Mouse (Mus musculus): ENCODE measurements at regions not wholly inside any gene's neighbourhood (a gene's known extent, or its start where the extent isn't known, plus 50 kb on each side); places are given as distances from the start of the nearest gene placed in this dataset.

DNA sequence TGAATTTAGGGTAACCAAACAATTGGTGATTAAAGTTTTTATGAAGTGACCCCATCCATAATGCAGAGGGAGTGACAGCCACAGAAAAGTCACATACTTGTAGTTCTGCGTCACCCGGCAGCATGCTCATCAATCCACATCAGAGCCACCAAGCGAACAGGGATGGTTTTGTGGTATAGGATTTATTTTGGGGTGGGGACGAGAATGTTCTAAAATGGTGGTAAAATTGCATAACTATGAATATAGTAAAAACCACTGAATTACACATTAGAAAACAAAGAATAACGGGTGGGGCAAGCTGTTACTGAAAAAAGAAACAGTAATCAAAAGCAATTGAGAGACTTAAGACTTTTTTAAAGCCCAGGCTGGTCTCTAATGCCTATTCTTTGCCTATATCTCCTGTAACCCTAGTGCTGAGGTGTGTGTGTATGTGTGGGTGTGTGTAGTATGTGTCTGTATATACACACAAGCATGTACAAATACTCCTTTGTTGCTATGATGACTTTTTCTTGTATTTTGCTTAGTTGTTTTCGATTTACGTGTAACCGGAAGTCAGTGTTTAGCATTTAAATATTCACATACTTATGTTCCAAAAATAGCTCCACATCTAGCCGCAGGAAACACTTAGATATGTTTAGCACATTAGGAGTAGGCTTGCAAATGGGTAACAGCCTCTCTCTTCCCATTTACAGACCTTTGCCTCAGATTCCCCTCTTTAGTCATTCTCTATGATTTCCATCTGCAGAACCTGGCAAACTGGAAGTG is 57.4 kb upstream of the Jak2 start:
- no peak for DNase-seq

DNA sequence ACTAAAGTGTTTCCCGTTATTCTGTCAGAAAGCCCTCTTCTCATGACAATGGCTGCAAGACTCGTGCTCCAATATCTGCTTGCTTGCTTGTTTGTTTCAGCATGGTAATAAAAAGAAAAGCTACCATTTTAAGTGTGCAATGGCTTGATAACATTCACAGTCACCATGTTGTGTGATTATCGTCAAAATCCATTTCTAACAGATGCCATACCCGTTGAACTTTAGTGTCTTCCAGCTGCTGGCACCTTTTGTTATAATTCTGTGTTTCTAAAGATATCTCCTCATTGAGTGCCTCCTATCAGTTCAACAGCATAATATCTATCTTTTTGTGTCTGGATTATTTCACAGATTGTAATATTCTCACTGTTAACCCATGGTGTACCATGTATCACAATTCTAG is 55.4 kb upstream of the Jak2 start:
- DNase-seq: no peak

DNA sequence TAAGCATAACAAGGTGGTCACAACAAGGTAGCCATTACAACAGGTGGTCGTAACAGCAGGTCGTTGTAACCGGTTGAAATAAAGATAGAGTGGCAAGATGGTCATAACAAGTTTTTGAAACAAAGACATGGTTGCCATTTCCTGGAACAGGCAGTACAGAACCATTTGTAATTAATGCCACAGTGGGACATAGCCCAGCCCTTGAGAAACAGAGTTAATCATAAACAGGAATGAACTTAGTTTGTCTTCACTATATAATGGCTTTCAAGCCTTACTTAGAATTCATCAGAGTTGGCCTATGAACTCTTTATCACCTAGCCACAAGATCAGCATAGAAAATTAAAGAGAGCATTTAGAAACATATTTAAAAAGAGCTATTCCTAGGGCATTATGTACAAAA is 53.0 kb upstream of the Jak2 start:
- DNase-seq: peak in 1 of 2 experiments; percentile 34

DNA sequence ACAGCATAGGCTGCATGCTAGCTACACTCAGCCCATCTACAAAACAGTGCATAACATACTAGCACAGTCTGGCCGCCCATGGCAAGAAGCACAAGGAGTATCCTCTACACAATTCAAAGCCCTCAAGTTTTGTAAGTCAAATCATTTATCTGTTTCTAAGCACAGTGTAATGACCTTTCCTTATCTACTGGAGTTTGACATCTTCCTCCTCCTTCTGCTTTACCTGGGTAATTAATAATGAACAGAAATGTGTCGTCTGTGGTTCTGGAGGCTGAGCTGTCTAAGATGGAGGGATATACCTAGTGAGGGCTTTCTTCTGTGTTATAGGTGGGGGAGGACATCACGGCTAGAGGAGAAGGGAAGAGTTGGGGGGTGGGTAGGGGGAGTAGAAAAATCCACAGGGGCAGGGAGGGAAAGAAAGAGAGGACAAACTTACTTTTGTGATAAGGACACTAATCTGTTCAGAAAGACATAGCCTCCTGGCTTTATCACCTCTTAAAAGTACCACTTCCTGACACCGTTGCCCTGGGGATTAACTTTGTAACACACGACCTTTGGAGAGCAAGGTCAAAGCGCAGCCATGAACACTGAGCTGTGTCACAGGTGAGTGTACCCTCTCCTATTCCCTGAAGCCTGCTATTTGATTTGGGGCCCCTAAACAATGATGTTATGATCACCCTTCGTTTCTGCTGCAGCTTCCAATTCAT is 52.4 kb upstream of the Jak2 start:
- DNase-seq: no peak

DNA sequence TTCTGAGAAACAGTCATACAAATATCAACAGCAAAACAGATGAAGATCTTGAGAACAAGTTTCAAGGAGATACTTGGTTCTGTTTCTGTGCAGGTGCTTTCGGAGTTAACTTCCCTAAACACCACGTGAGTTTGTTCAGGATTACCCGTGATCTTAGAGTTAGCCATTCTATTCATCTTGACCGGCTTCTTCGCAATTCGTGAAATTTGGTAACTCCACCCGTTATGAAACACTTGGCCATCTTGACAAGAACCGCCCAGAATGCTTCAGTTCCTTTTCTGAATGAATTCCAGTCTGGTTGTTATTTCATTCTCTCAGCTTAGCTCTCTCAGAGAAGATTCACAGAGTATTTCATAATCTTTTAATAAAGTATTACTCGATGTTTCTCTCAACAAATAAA is 50.0 kb upstream of the Jak2 start:
- DNase-seq: no peak

Data from kidney, adult 8-10 months (tissue).